Mouse (Mus musculus) CH12.LX (cell line): ENCODE results near the gene Kcnmb3. TPM values are rescaled to one million over a fixed set of nuclear protein-coding genes. Genes with fewer than 3 reads are reported as not detected.

Experiments
- DNase-seq: peaks from one replicate; pipeline ENCODE4 v3.0.0-alpha.2; 2013; ENCODE audit errors: extremely low read depth
- H3K27ac ChIP-seq: 2 replicates; pipeline ENCODE4 v1.5.1; 2012; ENCODE audit warnings: low read depth, mild to moderate bottlenecking, control low read depth, moderate library complexity; ENCODE audit not compliant: insufficient read depth
- H3K27me3 ChIP-seq: replicated peaks from 2 replicates; pipeline ENCODE3; 2012; ENCODE audit warnings: inconsistent platforms
- H3K36me3 ChIP-seq, 2 experiments: replicated peaks in 1 of 2; 2 replicates each; pipeline versions ENCODE3 to v1.6.1; 2012; ENCODE audit warnings: inconsistent platforms in 1 of 2, low read length in 1 of 2, mild to moderate bottlenecking in 1 of 2, mixed read lengths in 1 of 2, moderate library complexity in 1 of 2; ENCODE audit not compliant: control insufficient read depth in 1 of 2, insufficient read depth in 1 of 2
- H3K4me1 ChIP-seq, 2 experiments: 2 replicates each; pipeline ENCODE4 v1.6.1; 2012; ENCODE audit warnings: inconsistent platforms in 1 of 2, moderate library complexity in 1 of 2; ENCODE audit not compliant: insufficient read depth in 2 of 2, control insufficient read depth in 1 of 2
- H3K4me2 ChIP-seq: 2 replicates; pipeline ENCODE4 v1.6.1; 2012; ENCODE audit warnings: low read depth, mild to moderate bottlenecking, control low read depth; ENCODE audit not compliant: poor library complexity, insufficient read depth, severe bottlenecking
- H3K4me3 ChIP-seq, 3 experiments: fragments of 150-350 bp in 1 of 3; sonication (generic) in 1 of 3; replicated peaks in 1 of 3; 2 replicates each; pipeline versions ENCODE3 to v1.5.1; 2011 to 2012; ENCODE audit warnings: low read depth in 2 of 3, low read length in 2 of 3, mild to moderate bottlenecking in 2 of 3, moderate library complexity in 2 of 3, control low read depth in 1 of 3, improper control_type of control experiment in 1 of 3, inconsistent platforms in 1 of 3, mixed read lengths in 1 of 3; ENCODE audit not compliant: poor library complexity in 1 of 3
- H3K79me2 ChIP-seq: replicated peaks from 2 replicates; pipeline ENCODE4 v1.6.1; 2012; ENCODE audit warnings: mild to moderate bottlenecking, moderate library complexity; ENCODE audit not compliant: control insufficient read depth, poor library complexity, insufficient read depth, severe bottlenecking; ENCODE audit errors: extremely low read depth
- H3K9ac ChIP-seq: 2 replicates; pipeline ENCODE4 v1.6.1; 2012; ENCODE audit warnings: low read depth, mild to moderate bottlenecking, control low read depth, moderate library complexity; ENCODE audit not compliant: insufficient read depth
- H3K9me3 ChIP-seq: replicated peaks from 2 replicates; pipeline ENCODE3; 2012; ENCODE audit warnings: low read length, inconsistent platforms, mixed read lengths
- BHLHE40 ChIP-seq: IDR thresholded peaks from 2 replicates; pipeline ENCODE4 v1.6.1; 2011; ENCODE audit warnings: mild to moderate bottlenecking, low read depth, low read length, improper control_type of control experiment
- CHD1 ChIP-seq: IDR thresholded peaks from 2 replicates; pipeline ENCODE4 v1.6.1; 2012; ENCODE audit warnings: low read depth, low read length, improper control_type of control experiment, inconsistent platforms
- CHD2 ChIP-seq: IDR thresholded peaks from 2 replicates; pipeline ENCODE4 v1.6.1; 2011; ENCODE audit warnings: low read length, improper control_type of control experiment
- CTCF ChIP-seq, 2 experiments: IDR thresholded peaks in 1 of 2; conservative IDR thresholded peaks in 1 of 2; 2 replicates each; pipeline ENCODE4 v1.5.1; 2011 to 2012; ENCODE audit warnings: low read depth in 2 of 2, low read length in 2 of 2, improper control_type of control experiment in 1 of 2, inconsistent platforms in 1 of 2, mild to moderate bottlenecking in 1 of 2, moderate library complexity in 1 of 2
- EP300 ChIP-seq: IDR thresholded peaks from 2 replicates; pipeline ENCODE4 v1.6.1; 2011; ENCODE audit warnings: low read length, improper control_type of control experiment
- ETS1 ChIP-seq: conservative IDR thresholded peaks from 2 replicates; pipeline ENCODE4 v1.6.1; 2012; ENCODE audit warnings: low read depth, mild to moderate bottlenecking, inconsistent platforms, low read length, improper control_type of control experiment, moderate library complexity
- GABPA ChIP-seq: IDR thresholded peaks from 2 replicates; pipeline ENCODE4 v1.6.1; 2012; ENCODE audit warnings: low read depth, low read length, improper control_type of control experiment, inconsistent platforms; ENCODE audit not compliant: insufficient replicate concordance
- IRF4 ChIP-seq: IDR thresholded peaks from 2 replicates; pipeline ENCODE4 v1.6.1; 2014; ENCODE audit warnings: low read depth, mild to moderate bottlenecking, inconsistent platforms, low read length, improper control_type of control experiment
- JUN ChIP-seq: IDR thresholded peaks from 2 replicates; pipeline ENCODE4 v1.6.1; 2011; ENCODE audit warnings: low read depth, mild to moderate bottlenecking, low read length, improper control_type of control experiment, moderate library complexity; ENCODE audit not compliant: insufficient read depth
- MAFK ChIP-seq: IDR thresholded peaks from 2 replicates; pipeline ENCODE4 v1.6.1; 2011; ENCODE audit warnings: low read length, improper control_type of control experiment; ENCODE audit not compliant: insufficient replicate concordance
- MAZ ChIP-seq: IDR thresholded peaks from 2 replicates; pipeline ENCODE4 v1.6.1; 2012; ENCODE audit warnings: low read depth, mild to moderate bottlenecking, inconsistent platforms, low read length, improper control_type of control experiment, moderate library complexity
- MYC ChIP-seq: IDR thresholded peaks from 2 replicates; pipeline ENCODE4 v1.6.1; 2011; ENCODE audit warnings: low read depth, mild to moderate bottlenecking, improper control_type of control experiment, low read length
- PAX5 ChIP-seq: IDR thresholded peaks from 2 replicates; pipeline ENCODE4 v1.6.1; 2012; ENCODE audit warnings: low read length, inconsistent platforms, mixed read lengths
- RAD21 ChIP-seq: IDR thresholded peaks from 2 replicates; pipeline ENCODE4 v1.6.1; 2011; ENCODE audit warnings: low read depth, mild to moderate bottlenecking, low read length, improper control_type of control experiment, moderate library complexity
- SMC3 ChIP-seq: IDR thresholded peaks from 2 replicates; pipeline ENCODE4 v1.6.1; 2011; ENCODE audit warnings: low read depth, low read length, improper control_type of control experiment
- TCF12 ChIP-seq: IDR thresholded peaks from 2 replicates; pipeline ENCODE4 v1.6.1; 2014; ENCODE audit warnings: low read depth, mild to moderate bottlenecking, inconsistent platforms, low read length, improper control_type of control experiment
- USF1 ChIP-seq: IDR thresholded peaks from 2 replicates; pipeline ENCODE4 v1.6.1; 2014; ENCODE audit warnings: low read depth, mild to moderate bottlenecking, inconsistent platforms, low read length, improper control_type of control experiment
- USF2 ChIP-seq: conservative IDR thresholded peaks from 2 replicates; pipeline ENCODE4 v1.6.1; 2011; ENCODE audit warnings: low read depth, low read length, improper control_type of control experiment
- ZKSCAN1 ChIP-seq: IDR thresholded peaks from 2 replicates; pipeline ENCODE4 v1.6.1; 2012; ENCODE audit warnings: low read depth, inconsistent platforms, low read length, improper control_type of control experiment, borderline replicate concordance
- ZNF384 ChIP-seq: IDR thresholded peaks from 2 replicates; pipeline ENCODE4 v1.6.1; 2012; ENCODE audit warnings: low read depth, low read length, improper control_type of control experiment, inconsistent platforms
- dilution Hi-C: fragments of 300-500 bp; cut with MboI; formaldehyde crosslinking; loops from 2 replicates; pipeline ENCODE4 v1.14.3; 2020; ENCODE audit warnings: low sequenced_read_pairs; ENCODE audit not compliant: extremely low pct_unique_long_range_greater_than_20kb, extremely low pct_ligation_motif_present
- in situ Hi-C: fragments of 300-500 bp; cut with MboI; formaldehyde crosslinking; loops from 3 replicates; pipeline ENCODE4 v1.14.3; 2019; ENCODE audit warnings: low sequenced_read_pairs, low pct_ligation_motif_present, low pct_unique_long_range_greater_than_20kb, mixed read lengths
- polyA plus RNA-seq: library from polyadenylated mRNA; unstranded; fragments of >175 nt; gene quantifications from 2 replicates; pipeline ENCODE4 v1.2.1, GENCODE M21; 2012; ENCODE audit warnings: low read depth; ENCODE audit not compliant: insufficient read length
- total RNA-seq, 2 experiments: library from RNA; depleted of rRNA; stranded (reverse); fragments of 300-350 nt in 1 of 2; fragments of >200 nt in 1 of 2; gene quantifications; 2 replicates each; pipeline ENCODE4 v1.2.3; 2012 to 2014

The Kcnmb3 gene
- total and polyA plus RNA-seq, 3 experiments = 1.0 to 4.7 (median 2.4) TPM

GRCm38 (mm10) chr3:32506366-32507225 is 14.6 kb upstream of the Kcnmb3 start:
- Histone ChIP-seq H3K36me3 (no peaks in the 10 kb centered on the region), H3K79me2 (peaks cover 5% of the 10 kb centered on the region), H3K27me3 (no peaks in the 10 kb centered on the region), H3K4me2 (no peak overlapping the region), H3K9ac (no peak overlapping the region), H3K9me3 (no peaks in the 10 kb centered on the region), H3K27ac (no peak overlapping the region), H3K4me1 (peaks cover 0 to 5% of the 10 kb centered on the region in 2 experiments; a peak in 2 of 4 replicates), H3K4me3 (no peak overlapping the region)
- DNase-seq = no peak
- TF ChIP-seq MAFK (no peak), MAZ (no peak), BHLHE40 (no peak), IRF4 (no peak), CTCF (conservative IDR thresholded peaks at IDR 0.05 in 1 of 2, IDR thresholded peaks at IDR 0.05 in 1 of 2; ENCODE audit: low read depth in 2 of 2, low read length in 2 of 2) (no peak), ZKSCAN1 (no peak), CHD2 (no peak), RAD21 (no peak), ETS1 (no peak), SMC3 (no peak), TCF12 (no peak), USF2 (no peak), CHD1 (no peak), PAX5 (no peak), MYC (no peak), GABPA (no peak), EP300 (no peak), ZNF384 (no peak), JUN (no peak), USF1 (no peak)
- in situ Hi-C loops = loop anchor here (10.0 to 25.0 kb wide), 2 partner anchors 172 to 719 kb away; no protein-coding TSS in a partner anchor
- dilution Hi-C loops = no loop called here
